Mouse (Mus musculus): ENCODE measurements around the gene Cdhr4. TPM values are rescaled to one million over a fixed set of nuclear protein-coding genes. Genes with fewer than 3 reads are reported as not detected.

The Cdhr4 gene
- total and polyA plus RNA-seq, 2 experiments from 2014 or later = 1.5 to 1.7 TPM

DNA sequence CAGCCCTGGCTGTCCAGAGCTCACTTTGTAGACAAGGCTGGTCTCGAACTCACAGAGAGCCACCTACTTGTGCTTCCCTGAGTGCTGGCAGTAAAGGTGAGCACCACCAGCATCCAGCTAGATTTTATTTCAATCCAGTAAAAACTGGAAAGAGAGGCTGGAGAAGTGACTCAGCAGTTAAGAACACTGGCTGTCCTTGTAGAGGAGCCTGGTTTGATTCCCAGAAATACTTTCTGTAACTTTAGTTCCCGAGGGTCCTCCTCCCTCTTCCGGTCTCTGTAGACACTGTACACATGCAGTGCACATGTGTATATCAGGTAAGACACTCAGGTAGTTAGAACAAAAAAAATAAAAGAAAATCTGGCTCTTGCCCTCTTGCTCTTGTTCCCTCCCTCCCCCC is 4.3 kb upstream of the Cdhr4 start:
- 61% methylated on average over 3 of the region's 3 CpGs for WGBS
- H3K4me2 ChIP-seq (ENCODE audit: low read depth, low read length) = no peak overlapping the region
- H3K4me1 ChIP-seq (ENCODE audit: control insufficient read depth, insufficient read depth) = peaks cover 12% of the 10 kb centered on the region
- no peak overlapping the region for H3K4me3 ChIP-seq (ENCODE audit: low read depth, low read length)
- no peaks in the 10 kb centered on the region for H3K9me3 ChIP-seq (replicated peaks; ENCODE audit: control insufficient read depth, low read length)
- ATAC-seq (ENCODE audit: insufficient read depth, low read depth) (no peak), DNase-seq (ENCODE audit: low spot score) (no peak)
- TF ChIP-seq CTCF (IDR thresholded peaks at IDR 0.05; ENCODE audit: low read depth) (no peak), EP300 (IDR thresholded peaks at IDR 0.05; ENCODE audit: low read depth) (no peak)
- no peaks in the 10 kb centered on the region for H3K27me3 ChIP-seq (ENCODE audit: control insufficient read depth, insufficient read depth, low read length)
- no peak overlapping the region for H3K9ac ChIP-seq (replicated peaks; ENCODE audit: low read depth, low read length)
- H3K36me3 ChIP-seq (replicated peaks; ENCODE audit: control insufficient read depth, insufficient read depth, low read length) = no peaks in the 10 kb centered on the region
- H3K27ac ChIP-seq (ENCODE audit: low read depth) = no peak overlapping the region

DNA sequence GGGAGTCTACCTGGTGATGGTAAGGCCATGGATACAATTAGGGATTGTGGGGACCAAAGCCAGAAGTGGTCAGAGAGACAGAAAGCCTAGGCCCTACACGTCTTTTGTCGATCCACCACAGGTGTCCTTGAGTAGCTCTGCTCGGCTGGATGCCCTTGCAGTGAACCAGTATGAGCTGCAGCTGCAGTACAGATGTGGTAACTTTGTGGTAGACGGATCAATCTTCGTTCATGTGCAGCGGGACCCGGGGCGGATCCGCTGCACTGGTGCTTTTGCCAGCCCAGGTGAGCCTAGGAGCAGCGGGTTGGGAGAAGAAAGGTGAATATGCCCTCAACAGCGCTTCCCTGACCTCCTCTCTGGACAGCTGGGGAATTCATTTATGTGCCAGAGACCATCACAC is 716 bp downstream of the Cdhr4 start:
- Histone ChIP-seq H3K4me3 (ENCODE audit: low read depth, low read length) (no peak overlapping the region), H3K27me3 (ENCODE audit: control insufficient read depth, insufficient read depth, low read length) (no peaks in the 10 kb centered on the region), H3K4me1 (ENCODE audit: control insufficient read depth, insufficient read depth) (no peaks in the 10 kb centered on the region), H3K27ac (ENCODE audit: low read depth) (no peak overlapping the region), H3K9me3 (replicated peaks; ENCODE audit: control insufficient read depth, low read length) (no peaks in the 10 kb centered on the region), H3K9ac (replicated peaks; ENCODE audit: low read depth, low read length) (no peak overlapping the region), H3K36me3 (replicated peaks; ENCODE audit: control insufficient read depth, insufficient read depth, low read length) (no peaks in the 10 kb centered on the region), H3K4me2 (ENCODE audit: low read depth, low read length) (no peak overlapping the region)
- 89% methylated on average over 11 of the region's 11 CpGs for WGBS
- DNase-seq (ENCODE audit: low spot score) (no peak), ATAC-seq (ENCODE audit: insufficient read depth, low read depth) (no peak)
- TF ChIP-seq EP300 (IDR thresholded peaks at IDR 0.05; ENCODE audit: low read depth) (no peak), CTCF (IDR thresholded peaks at IDR 0.05; ENCODE audit: low read depth) (no peak)

DNA sequence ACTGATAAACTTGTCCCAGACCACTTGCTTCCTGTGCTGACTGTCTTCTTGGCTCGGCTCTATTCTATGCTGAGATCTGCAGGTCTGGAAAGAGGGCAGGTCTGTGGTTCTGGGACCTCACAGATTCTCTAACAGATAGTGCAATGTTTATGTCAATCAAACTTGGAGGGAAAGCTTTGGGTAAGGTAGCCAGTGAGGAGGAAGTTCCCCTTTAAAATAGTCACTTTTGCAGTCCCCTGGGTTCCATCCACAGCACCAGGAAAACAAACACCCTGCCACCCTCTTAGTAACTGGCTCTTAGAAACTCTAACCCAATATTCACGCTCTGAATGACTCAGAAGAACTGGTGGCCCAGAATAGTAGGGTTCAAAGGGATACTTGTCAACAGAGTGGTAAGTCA is 2.2 kb downstream of the Cdhr4 start:
- 27% methylated on average over 2 of the region's 2 CpGs for WGBS
- H3K27ac ChIP-seq (ENCODE audit: low read depth) = peak overlapping the region; percentile 38; the same call in 1 of the 2 replicates
- no peak overlapping the region for H3K4me3 ChIP-seq (ENCODE audit: low read depth, low read length)
- TF ChIP-seq EP300 (IDR thresholded peaks at IDR 0.05; ENCODE audit: low read depth) = no peak
- no peak for TF ChIP-seq CTCF (IDR thresholded peaks at IDR 0.05; ENCODE audit: low read depth)
- no peak for DNase-seq (ENCODE audit: low spot score)
- no peaks in the 10 kb centered on the region for H3K4me1 ChIP-seq (ENCODE audit: control insufficient read depth, insufficient read depth)
- H3K9ac ChIP-seq (replicated peaks; ENCODE audit: low read depth, low read length) = no peak overlapping the region
- H3K36me3 ChIP-seq (replicated peaks; ENCODE audit: control insufficient read depth, insufficient read depth, low read length) = no peaks in the 10 kb centered on the region
- no peak overlapping the region for H3K4me2 ChIP-seq (ENCODE audit: low read depth, low read length)
- ATAC-seq (ENCODE audit: insufficient read depth, low read depth) = no peak
- no peaks in the 10 kb centered on the region for H3K27me3 ChIP-seq (ENCODE audit: control insufficient read depth, insufficient read depth, low read length)
- no peaks in the 10 kb centered on the region for H3K9me3 ChIP-seq (replicated peaks; ENCODE audit: control insufficient read depth, low read length)

DNA sequence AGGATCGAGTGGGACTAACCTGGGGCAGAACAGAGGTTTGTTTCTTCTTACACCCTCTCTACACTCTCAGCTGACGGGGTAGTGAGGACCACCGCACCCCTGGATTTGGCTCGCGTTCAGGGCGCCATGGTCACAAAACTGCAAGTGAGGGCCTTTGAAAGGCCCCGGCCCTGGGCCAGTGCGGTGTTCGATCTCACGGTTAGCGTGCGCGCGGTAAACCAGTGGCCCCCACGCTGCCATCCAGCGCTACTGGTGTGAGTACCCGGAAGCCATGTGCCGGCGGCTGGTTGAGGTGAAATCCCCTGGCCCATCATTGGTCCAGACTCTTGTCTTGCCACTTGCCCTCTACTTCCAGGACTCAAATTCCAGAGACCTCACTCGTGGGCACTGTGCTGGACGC is 3.2 kb downstream of the Cdhr4 start:
- no peaks in the 10 kb centered on the region for H3K9me3 ChIP-seq (replicated peaks; ENCODE audit: control insufficient read depth, low read length)
- DNase-seq (ENCODE audit: low spot score) = no peak
- ATAC-seq (ENCODE audit: insufficient read depth, low read depth) = no peak
- WGBS = 92% methylated on average over 21 of the region's 21 CpGs
- no peaks in the 10 kb centered on the region for H3K27me3 ChIP-seq (ENCODE audit: control insufficient read depth, insufficient read depth, low read length)
- H3K27ac ChIP-seq (ENCODE audit: low read depth) = no peak overlapping the region
- no peaks in the 10 kb centered on the region for H3K4me1 ChIP-seq (ENCODE audit: control insufficient read depth, insufficient read depth)
- no peak overlapping the region for H3K4me2 ChIP-seq (ENCODE audit: low read depth, low read length)
- no peak overlapping the region for H3K9ac ChIP-seq (replicated peaks; ENCODE audit: low read depth, low read length)
- no peak overlapping the region for H3K4me3 ChIP-seq (ENCODE audit: low read depth, low read length)
- no peaks in the 10 kb centered on the region for H3K36me3 ChIP-seq (replicated peaks; ENCODE audit: control insufficient read depth, insufficient read depth, low read length)
- TF ChIP-seq EP300 (IDR thresholded peaks at IDR 0.05; ENCODE audit: low read depth) (no peak), CTCF (IDR thresholded peaks at IDR 0.05; ENCODE audit: low read depth) (no peak)

DNA sequence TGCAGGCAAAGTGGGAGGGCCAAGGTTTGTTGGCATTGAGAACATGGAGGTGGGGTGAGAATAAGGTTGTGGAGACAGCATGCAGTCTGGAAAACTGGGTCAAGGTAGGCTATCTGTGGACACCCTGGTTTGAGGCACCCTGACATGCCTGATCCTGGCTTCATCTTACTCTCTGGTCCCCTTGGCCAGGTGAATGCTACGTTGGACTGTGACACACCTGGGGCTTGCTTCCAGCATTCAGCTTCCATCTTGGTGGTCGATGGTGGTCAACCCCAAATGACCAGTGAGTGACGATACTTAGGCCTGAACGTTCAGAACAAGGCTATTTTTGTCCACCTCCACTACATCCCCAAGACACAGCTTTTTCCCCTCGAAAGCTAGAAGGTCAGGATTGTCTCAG is 3.8 kb downstream of the Cdhr4 start, which contains the start of gene Gm20662:
Gene Gm20662 (plus strand): TSS at position 301 of the 400 bp plus-strand sequence.
- TF ChIP-seq EP300 (IDR thresholded peaks at IDR 0.05; ENCODE audit: low read depth) (no peak), CTCF (IDR thresholded peaks at IDR 0.05; ENCODE audit: low read depth) (no peak)
- ATAC-seq (ENCODE audit: insufficient read depth, low read depth) (no peak), DNase-seq (ENCODE audit: low spot score) (no peak)
- H3K4me3 ChIP-seq (ENCODE audit: low read depth, low read length) = no peak within 1 kb of the TSS
- H3K27me3 ChIP-seq (ENCODE audit: control insufficient read depth, insufficient read depth, low read length) = no peaks in the 10 kb centered on the region
- no peaks in the 10 kb centered on the region for H3K4me1 ChIP-seq (ENCODE audit: control insufficient read depth, insufficient read depth)
- H3K9ac ChIP-seq (replicated peaks; ENCODE audit: low read depth, low read length) = no peak within 1 kb of the TSS
- no peak within 1 kb of the TSS for H3K4me2 ChIP-seq (ENCODE audit: low read depth, low read length)
- no peaks in the 10 kb centered on the region for H3K36me3 ChIP-seq (replicated peaks; ENCODE audit: control insufficient read depth, insufficient read depth, low read length)
- 0 out of 2 replicates have a peak within 1 kb of the TSS, but pooled peaks have one; percentile 30 for H3K27ac ChIP-seq (ENCODE audit: low read depth)
- no peaks in the 10 kb centered on the region for H3K9me3 ChIP-seq (replicated peaks; ENCODE audit: control insufficient read depth, low read length)
- 77% methylated on average over 5 of the region's 5 CpGs for WGBS

All from heart, postnatal 0 days (tissue).